ENCODE assay signal across 8 mouse cellular contexts in the genomic region with DNA sequence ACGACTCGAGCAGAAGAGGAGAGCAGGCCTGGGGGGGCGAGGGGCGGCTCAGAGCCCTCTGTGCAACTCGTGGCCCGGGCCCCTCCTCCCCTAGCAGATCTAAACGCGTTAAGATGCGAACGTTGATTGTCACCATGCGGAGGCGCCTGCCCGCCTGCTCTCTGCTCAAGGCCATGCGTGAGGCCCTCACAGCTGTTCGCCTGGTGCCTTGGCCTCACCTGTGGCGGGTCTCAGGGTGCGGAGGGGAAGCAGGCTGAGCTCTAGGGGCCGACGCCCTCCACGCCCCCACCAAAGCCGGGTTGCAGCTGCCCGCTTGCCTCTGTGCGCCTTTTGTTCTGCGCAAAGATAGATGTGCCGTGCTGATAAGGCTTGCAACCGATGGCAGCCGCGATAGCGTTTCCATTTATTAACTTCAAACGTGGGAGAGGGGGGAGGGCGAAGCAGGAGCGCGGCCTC. TPM values are rescaled to one million over a fixed set of nuclear protein-coding genes. Genes with fewer than 3 reads are reported as not detected.
DNase-seq lines count a peak whose midpoint lies in the region; ATAC-seq and TF ChIP-seq lines count a peak whose summit lies in the region.

No protein-coding gene starts in this region.

- TF ChIP-seq POLR2A in bone marrow macrophage, adult 2 months (IDR thresholded peaks at IDR 0.05; ENCODE audit: borderline replicate concordance, low read depth, low read length): no peak
- TF ChIP-seq POLR2A in liver, adult 2 months (IDR thresholded peaks at IDR 0.05; ENCODE audit: extremely low read depth, insufficient read depth, low read length): no peak

- peak; percentile 77 for DNase-seq in forebrain, postnatal 0 days
- DNase-seq in kidney, adult 11 months: peak; percentile 40
- DNase-seq in liver, adult 2 months (ENCODE audit: extremely low read depth, low read depth, low spot score): peak; percentile 39
- DNase-seq in natural killer cell, adult 2 months (ENCODE audit: low spot score in 2 of 2): peak; percentile 64 to 72
- peak; percentile 87 for DNase-seq in thymus, postnatal 14 days

- H3K9me3 ChIP-seq in erythroblast, embryonic 14.5 days (ENCODE audit: control insufficient read depth, low read length): no peaks in the 10 kb centered on the region; the same call in 1 of the 2 replicates
- H3K9me3 ChIP-seq in forebrain, postnatal 0 days (ENCODE audit: low read length): no peaks in the 10 kb centered on the region

- H3K4me2 ChIP-seq in forebrain, postnatal 0 days (ENCODE audit: low read depth): peak overlapping the region; percentile 98

- peak overlapping the region; percentile 65 for H3K9ac ChIP-seq in forebrain, postnatal 0 days
- peak overlapping the region; percentile 57 for H3K9ac ChIP-seq in liver, adult 2 months (ENCODE audit: low read depth, low read length)

- 2% methylated on average over 33 of the region's 33 CpGs for WGBS in forebrain, postnatal 0 days
- 1% methylated on average over 33 of the region's 33 CpGs for WGBS in liver, adult 2 months

- ATAC-seq in erythroblast, adult 5-6 weeks (replicated peaks; ENCODE audit: low FRiP score, poor library complexity, severe bottlenecking): no peak
- peak; percentile 12; the same call in 1 of the 2 replicates for ATAC-seq in forebrain, postnatal 0 days

- H3K36me3 ChIP-seq in erythroblast, embryonic 14.5 days (ENCODE audit: control insufficient read depth): peaks cover 66% of the 10 kb centered on the region
- H3K36me3 ChIP-seq in forebrain, postnatal 0 days (ENCODE audit: insufficient read depth): no peaks in the 10 kb centered on the region
- no peaks in the 10 kb centered on the region for H3K36me3 ChIP-seq in liver, adult 2 months (ENCODE audit: control insufficient read depth, insufficient read depth, low read length)

- H3K27ac ChIP-seq in bone marrow macrophage, adult 2 months (ENCODE audit: insufficient read depth, low read depth, low read length): no peak overlapping the region
- peak overlapping the region; percentile 64 for H3K27ac ChIP-seq in forebrain, postnatal 0 days (ENCODE audit: low read depth, low read length)
- peak overlapping the region; percentile 59 for H3K27ac ChIP-seq in liver, adult 2 months (replicated peaks; ENCODE audit: insufficient read depth, low read depth, low read length)

- peaks cover 79% of the 10 kb centered on the region for H3K4me1 ChIP-seq in erythroblast, embryonic 14.5 days (ENCODE audit: control insufficient read depth)
- H3K4me1 ChIP-seq in bone marrow macrophage, adult 2 months (ENCODE audit: control insufficient read depth, insufficient read depth, low read length): peaks cover 12% of the 10 kb centered on the region
- H3K4me1 ChIP-seq in forebrain, postnatal 0 days (ENCODE audit: insufficient read depth): 0 out of 2 replicates have a peak, but pooled peaks cover 14% of the 10 kb centered on the region
- peaks cover 15% of the 10 kb centered on the region for H3K4me1 ChIP-seq in liver, adult 2 months (ENCODE audit: control insufficient read depth, insufficient read depth, low read length)

- TF ChIP-seq CTCF in bone marrow macrophage, adult 2 months (IDR thresholded peaks at IDR 0.05; ENCODE audit: low read depth, low read length): 0 out of 2 replicates have a peak, but pooled peaks have one; percentile 17
- peak; percentile 55; the same call in 1 of the 2 replicates for TF ChIP-seq CTCF in forebrain, postnatal 0 days (IDR thresholded peaks at IDR 0.05; ENCODE audit: low read depth)
- TF ChIP-seq CTCF in liver, adult 2 months (IDR thresholded peaks at IDR 0.05; ENCODE audit: low read depth, low read length): peak; percentile 50

- H3K27me3 ChIP-seq in erythroblast, embryonic 14.5 days (ENCODE audit: control insufficient read depth): no peaks in the 10 kb centered on the region
- peaks cover 8% of the 10 kb centered on the region; the same call in 1 of the 2 replicates for H3K27me3 ChIP-seq in forebrain, postnatal 0 days (ENCODE audit: insufficient read depth, low read length)
- no peaks in the 10 kb centered on the region for H3K27me3 ChIP-seq in liver, adult 2 months (ENCODE audit: control insufficient read depth, insufficient read depth, low read length)

- H3K79me2 ChIP-seq in liver, adult 2 months (ENCODE audit: control insufficient read depth, insufficient read depth, low read length): peaks cover 63% of the 10 kb centered on the region

- peak overlapping the region; percentile 84 for H3K4me3 ChIP-seq in erythroblast, embryonic 14.5 days (replicated peaks)
- H3K4me3 ChIP-seq in bone marrow macrophage, adult 2 months (ENCODE audit: insufficient read depth, low read length): peak overlapping the region; percentile 61
- peak overlapping the region; percentile 58 for H3K4me3 ChIP-seq in forebrain, postnatal 0 days (ENCODE audit: low read depth, low read length)
- peak overlapping the region; percentile 66 for H3K4me3 ChIP-seq in liver, adult 2 months (ENCODE audit: insufficient read depth, low read depth, low read length)

RNA-seq across cellular contexts. Expression of gene Zfpm1, which starts 2.3 kb away (rescaled TPM):
- 331 and 361 TPM in 2 replicates for polyA plus RNA-seq in erythroblast, embryonic 14.5 days (2012)
- total RNA-seq in erythroblast, adult 5-6 weeks (2015; ENCODE audit: low replicate concordance): 54.2 and 55.4 TPM in 2 replicates
- 196 and 459 TPM in 2 replicates for total RNA-seq in erythroblast, adult 5-6 weeks (2017; ENCODE audit: low replicate concordance)
- 5.8 and 7.3 TPM in 2 replicates for polyA plus RNA-seq in bone marrow macrophage, adult 2 months (2012; ENCODE audit: insufficient read depth, insufficient read length, missing spikeins)
- total RNA-seq in forebrain, postnatal 0 days (2014; rRNA removed): 9.5 and 10.1 TPM in 2 replicates
- polyA plus RNA-seq in forebrain, postnatal 0 days (2015; fragmentation: Nextera tagmentation; extraction: Ambion mirVana): 0.87 and 1.1 TPM in 2 replicates
- 7.9 and 8.4 TPM in 2 replicates for total RNA-seq in liver, adult 2 months (2014; rRNA removed)
- polyA plus RNA-seq in liver, adult 2 months (2012; rRNA removed): 56.5 and 67.5 TPM in 2 replicates
